Mouse (Mus musculus): ENCODE data around the gene Sdr42e1. TPM values are rescaled to one million over a fixed set of nuclear protein-coding genes. Genes with fewer than 3 reads are reported as not detected.

Sdr42e1 gene
- polyA plus RNA-seq (2012; ENCODE audit: low replicate concordance) = 0.61 and 1.6 TPM in 2 replicates

GRCm38 (mm10) chr8:117673430-117673830 lies at the start of gene Sdr42e1:
TSS of gene Sdr42e1 (minus strand) at chr8:117673689.

GRCm38 (mm10) chr8:117701859-117702258 lies 28.4 kb upstream of the Sdr42e1 start, which contains the start of gene Hsd17b2:
TSS of gene Hsd17b2 (plus strand) at chr8:117701904.

Other genes starting within 250 kb of the Sdr42e1 start
- gene Plcg2, start 175.4 kb downstream of the Sdr42e1 start, polyA plus RNA-seq (2012; ENCODE audit: low replicate concordance) = 68.8 and 73.2 TPM in 2 replicates
- gene Hsd17b2, start 28.2 kb upstream of the Sdr42e1 start, polyA plus RNA-seq (2012; ENCODE audit: low replicate concordance) = not detected in 2 replicates
- gene Mphosph6, start 128.3 kb upstream of the Sdr42e1 start, polyA plus RNA-seq (2012; ENCODE audit: low replicate concordance) = 2.0 and 4.2 TPM in 2 replicates